Mouse (Mus musculus): ENCODE data around the gene Inpp1.
A peak's percentile ranks its signal among the peaks of the same experiment; 100 is the strongest.

Gene Inpp1

DNA sequence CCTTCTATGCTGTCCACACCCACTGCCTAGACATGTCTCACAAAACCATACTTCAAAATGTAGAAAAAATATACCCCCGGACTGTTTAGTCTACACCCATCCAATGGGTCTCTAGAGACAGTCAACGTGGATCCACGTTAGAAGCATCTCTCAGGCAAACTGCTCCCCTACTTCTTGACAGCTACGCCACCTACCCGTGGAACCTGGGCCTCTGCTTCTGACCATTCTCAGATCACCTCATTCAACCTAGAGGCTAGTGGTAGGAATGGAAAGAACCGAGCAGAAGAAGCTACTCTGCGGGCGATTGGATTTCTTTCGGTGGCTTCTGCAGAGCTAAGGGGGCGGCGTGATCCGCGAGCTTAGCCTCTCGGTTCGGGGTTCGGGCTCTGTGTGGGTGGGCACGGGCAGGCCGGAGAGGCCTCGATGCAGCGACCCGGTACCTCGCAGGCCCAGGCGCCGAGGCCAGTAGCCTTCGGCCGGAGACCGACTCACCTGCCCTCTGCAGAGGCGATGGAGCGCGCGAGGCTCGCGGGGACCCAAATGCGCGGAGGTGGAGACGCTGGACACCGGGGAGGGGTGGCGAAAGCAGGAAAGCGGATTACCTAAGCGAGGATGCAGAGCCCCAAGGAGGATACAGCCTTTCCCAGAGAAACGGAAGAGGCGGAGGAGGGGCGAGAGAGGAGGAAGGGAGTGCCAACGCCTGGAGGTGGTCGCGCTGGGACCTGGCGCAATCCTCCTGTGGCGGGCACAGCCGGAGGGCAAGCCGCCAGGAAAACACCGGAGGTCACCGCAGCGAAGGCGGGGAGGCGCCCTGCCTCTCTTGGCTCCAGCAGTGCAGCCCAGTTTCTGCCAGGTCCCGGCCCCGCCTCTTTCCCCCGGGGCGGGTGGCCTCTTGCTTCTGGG, at the start of gene Inpp1:
Gene Inpp1, minus strand, starts transcription at position 779 of the 903 bp plus-strand sequence.
- peak; percentile 87 for DNase-seq

DNA sequence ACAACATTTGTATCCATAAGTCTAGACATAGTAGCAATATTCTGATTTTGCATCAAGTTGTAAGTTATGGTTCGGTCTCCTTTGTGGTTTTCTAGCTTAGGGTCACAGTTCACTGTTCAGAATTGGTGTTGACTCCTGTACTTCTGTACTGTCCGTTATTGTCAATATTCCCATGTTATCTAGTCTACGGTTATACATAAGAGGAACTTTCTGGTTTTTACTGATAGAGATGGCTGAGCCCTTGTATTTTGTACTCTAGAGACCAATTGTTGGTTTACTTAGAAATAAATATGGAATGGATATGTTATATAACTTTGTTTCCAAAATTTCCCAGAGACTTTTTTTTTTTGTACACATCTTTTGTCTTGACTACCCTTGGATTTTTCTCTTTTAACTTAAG, 48.5 kb upstream of the Inpp1 start:
- no peak for DNase-seq

DNA sequence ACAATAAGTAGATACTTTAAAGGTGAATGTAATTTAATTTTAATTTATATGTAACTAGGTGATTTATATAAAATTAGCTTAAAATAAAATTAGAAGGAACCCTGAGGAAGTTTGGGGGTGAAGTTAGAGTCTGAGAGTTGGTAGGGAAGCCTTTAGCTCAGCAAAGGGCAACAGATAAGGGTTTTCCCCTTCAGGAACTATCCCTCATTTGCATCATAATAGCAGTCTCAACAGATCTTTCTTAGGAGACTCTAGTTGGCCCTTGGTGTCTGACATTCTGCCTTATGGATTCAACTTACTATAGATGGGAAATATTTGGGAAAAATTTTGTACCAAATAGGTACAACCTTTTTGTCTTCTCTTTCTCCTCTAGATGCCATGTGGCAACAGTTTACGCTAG, 46.7 kb upstream of the Inpp1 start:
- no peak for DNase-seq

DNA sequence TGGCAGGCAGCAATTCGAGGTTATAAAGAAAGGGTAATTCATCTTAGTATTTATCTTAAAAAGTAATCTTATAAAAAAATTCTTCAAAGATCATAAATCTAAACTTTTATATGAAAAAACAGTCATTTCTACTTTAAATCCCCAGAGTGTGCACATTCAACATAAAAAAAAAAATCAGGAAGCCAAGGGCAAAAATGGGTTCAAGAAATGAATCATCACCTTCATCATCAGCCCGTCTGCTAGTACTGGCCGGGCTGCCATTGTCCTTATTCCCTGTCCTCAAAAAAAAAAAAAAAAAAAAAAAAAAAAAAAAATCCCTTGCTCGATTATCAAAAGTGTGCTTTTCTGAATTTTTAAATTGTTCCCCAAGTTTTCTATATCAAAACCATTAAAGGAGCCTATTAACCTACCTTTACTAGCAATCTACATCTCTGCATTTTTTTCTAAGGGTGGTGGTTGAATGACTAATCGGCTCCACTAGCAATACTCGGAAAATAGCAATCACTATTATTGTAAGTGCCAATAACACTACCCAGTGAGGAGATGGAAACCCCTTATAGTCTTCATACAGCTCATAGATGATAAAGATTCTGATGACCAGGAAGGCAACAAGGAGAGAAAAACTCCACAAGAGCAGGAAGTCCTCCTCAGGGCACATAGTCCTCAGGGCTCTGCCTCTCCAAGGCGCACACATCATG, 38.6 kb upstream of the Inpp1 start:
- no peak for DNase-seq

DNA sequence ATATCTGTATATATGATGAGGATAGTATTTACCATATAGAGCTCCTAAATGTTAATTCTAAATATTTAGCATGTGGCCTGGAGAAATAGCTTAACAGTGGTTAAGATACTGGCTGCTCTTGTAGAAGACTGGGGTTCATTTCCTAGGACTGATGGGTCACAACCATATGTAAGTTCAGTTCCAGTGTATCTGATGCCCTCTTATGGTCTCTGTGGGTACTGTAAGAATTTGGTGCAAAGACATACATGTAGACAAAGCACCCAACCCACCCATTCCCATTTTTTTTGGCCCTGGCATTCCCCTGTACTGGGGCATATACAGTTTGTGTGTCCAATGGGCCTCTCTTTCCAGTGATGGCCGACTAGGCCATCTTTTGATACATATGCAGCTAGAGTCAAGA, 36.5 kb upstream of the Inpp1 start:
- peak; percentile 58 for DNase-seq

DNA sequence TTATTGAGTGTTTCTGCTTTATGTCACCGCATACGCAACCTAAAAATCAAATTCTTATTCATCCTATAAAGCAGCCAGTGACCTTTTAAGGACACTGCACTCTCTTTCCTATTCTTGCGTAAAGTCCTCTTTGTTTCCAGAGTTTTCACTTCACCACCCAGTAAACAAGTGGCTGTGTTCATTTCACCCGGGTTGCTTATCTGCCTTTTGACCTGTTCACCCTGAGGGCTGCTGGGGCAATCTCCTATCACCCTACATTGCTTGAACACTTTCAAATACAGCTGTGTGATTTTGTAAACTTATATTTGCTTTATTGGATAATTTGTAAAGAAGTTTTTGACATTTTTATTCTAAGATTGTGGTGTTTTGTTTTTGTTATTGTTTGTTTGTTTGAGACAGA, 31.9 kb upstream of the Inpp1 start:
- no peak for DNase-seq

DNA sequence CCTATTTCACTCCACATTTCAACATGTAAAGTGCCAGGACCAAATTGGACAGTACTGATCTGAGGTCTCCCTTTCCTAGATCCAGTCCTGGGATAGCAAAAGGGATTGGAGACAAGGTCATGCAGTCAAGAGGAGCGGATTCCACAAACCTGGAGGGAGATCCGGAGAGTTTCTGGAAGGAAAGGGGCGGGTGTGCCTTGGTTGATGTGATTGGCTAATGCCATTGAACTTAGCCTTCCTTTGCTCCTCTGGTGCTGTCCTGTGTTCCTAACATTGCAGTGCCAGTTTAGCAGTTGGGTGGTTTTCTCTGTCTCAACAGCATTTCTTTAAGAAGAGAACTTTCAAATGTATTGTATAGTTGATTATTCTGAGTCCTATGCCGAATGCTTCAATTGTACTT, 29.1 kb upstream of the Inpp1 start:
- DNase-seq, result no peak

DNA sequence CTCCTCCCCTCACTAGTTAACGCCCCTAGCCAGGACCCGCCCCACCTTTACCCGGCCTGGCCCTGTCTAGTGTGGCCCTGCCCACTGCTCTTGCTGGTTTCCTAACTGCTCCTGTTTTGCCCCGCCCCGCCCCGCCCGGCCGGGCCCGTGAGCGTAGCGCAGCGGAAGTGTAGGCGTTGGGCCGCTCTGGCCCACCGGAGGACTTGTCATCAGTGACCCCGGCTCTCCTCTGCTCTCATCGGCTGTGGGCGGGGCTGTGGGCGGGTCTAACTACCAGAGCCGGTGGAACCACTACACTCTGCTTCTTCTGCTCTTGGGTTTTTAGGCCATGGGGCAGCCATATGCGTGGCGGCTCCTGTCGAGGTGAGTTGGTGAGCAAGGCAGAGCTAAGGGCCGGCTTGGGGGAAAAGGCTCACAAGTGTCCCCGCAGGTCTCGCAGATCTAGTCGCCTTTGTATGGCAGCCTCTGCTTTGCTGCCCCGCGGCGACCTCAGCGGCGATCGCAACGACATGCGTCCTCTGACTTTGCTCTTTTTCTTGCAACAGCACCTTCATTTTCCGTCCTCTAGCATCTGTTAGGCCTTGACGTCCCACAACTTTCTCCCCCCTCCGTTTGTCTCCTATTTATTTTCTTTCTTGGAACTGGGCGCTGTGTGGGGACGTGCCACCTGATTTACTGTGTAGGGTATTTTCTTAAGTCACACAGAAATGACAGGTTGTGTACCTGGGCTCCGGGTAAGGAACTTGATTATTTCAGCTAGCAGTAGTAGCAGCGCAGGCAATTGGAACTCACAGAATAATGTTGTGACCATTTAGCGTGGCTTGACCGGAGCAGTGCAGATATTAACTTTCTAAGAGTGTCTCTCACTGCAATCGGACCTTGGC, 27.5 kb upstream of the Inpp1 start, which contains the start of gene Hibch:
Gene Hibch, plus strand, starts transcription at position 148 of the 884 bp plus-strand sequence.
- DNase-seq, result peak; percentile 100

DNA sequence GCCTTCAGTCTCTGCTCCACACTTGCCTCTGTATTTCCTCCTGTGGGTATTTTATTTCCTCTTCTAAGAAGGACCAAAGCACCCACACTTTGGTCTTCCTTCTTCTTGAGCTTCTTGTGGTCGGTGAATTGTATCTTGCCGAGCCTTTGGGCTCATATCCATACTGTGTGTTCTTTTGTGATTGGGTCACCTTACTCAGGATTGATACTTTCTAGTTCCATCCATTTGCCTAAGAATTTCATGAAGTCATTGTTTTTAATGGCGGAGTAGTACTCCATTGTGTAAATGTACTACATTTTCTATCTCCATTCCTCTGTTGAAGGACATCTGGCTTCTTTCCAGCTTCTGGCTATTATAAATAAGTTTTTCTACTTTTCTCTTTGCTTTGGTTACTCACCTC, 26.9 kb upstream of the Inpp1 start:
- DNase-seq, result no peak

DNA sequence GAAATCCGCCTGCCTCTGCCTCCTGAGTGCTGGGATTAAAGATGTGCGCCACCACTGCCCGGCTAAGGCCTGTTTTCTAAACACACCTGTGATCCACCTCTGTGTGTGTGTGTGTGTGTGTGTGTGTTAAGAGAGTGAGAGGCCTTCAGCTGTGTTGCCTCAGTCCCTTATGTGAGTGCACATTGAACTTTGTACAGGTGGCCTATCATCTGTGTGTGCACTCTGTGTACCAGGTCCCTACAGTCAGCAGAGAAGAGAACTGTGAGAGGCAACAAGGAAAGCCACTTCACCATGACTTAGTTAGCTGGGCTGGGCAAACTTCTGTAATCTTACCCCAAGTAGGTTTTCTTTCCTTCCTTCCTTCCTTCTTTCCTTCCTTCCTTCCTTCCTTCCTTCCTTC, 21.6 kb upstream of the Inpp1 start:
- DNase-seq, result no peak

DNA sequence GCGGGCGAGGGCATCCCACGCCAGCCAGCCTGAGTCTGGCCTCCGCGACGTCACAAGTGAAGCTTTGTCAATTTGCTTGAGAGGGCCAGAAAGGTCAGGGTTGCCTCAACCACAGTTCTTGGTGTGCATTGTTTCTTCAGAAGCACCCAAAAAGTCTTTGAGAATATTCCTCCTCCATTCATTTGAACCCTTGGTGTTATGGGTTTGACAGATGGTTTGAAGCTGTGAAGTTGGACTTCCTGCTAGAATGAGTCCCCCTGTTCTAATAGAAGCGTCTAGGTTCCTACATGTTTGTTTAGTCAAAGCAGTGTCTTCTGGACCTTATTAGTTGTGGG, 292 bp upstream of the Inpp1 start:
- no peak for DNase-seq

DNA sequence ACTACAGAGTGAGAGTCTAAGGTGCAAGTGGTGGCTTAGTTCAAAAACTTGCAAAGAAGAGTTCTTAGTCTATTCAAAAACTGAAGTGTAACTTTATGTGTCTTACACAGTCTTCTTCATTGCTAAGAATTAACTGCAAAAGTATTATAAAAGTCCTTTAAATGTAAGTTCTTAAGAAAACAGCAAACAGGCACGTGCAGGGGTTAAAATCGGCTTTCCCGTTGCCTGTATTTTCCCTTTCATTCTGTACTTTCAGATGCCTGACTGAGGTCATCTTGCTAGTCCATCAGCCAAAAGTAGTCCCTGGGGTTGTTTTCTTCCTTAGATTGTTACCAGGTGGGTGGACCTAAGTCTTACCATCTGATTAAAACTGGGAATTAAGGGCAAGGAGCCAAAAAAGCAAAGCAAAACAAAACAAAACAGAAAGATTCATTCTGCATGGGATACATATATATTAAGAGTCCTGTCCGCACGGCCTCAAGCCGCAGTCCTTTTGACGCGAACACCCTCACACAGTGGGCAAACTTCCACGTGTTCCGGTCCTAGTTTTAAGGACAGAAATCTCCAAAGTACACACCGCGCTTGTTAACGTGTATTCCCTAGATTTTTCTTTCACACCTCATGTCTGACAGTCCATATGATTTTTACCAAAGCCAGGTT, 1.1 kb downstream of the Inpp1 start:
- DNase-seq, result peak; percentile 6

DNA sequence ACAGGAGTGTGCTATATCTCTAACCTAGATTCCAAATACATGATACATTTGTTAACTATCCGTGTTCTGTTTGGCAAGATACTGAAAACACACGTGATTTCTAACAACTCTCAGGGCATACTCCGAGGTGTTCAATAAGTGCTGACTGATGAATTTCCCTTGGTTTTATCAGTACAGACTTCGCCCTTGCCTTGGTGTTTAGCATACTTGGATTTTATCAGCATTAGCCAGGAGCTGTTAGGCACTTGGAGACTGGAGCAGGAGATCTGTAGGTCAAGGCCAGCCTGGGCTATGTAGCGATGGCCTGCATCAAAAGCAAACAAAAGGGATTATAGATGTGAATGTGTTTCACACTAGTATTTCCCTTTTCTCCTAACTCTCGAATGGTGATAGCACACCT, 9.0 kb downstream of the Inpp1 start:
- no peak for DNase-seq

DNA sequence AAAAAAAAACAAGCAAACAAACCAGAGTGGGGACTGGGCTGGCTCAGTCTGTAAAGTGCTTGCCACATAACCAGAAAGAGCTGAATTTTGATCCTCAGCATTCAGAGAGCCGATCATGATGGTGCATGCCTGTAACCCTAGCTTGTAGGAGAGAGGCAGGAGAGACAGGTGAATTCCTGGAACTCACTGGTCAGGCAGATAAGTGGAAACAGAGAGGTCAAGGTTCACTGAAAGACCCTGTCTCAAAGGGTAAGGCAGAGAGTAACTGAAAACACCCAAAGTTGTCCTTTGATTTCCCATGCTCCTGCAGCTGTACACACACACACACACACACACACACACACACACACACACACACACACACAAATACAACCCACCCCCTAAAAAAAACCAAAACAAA, 12.4 kb downstream of the Inpp1 start:
- no peak for DNase-seq

DNA sequence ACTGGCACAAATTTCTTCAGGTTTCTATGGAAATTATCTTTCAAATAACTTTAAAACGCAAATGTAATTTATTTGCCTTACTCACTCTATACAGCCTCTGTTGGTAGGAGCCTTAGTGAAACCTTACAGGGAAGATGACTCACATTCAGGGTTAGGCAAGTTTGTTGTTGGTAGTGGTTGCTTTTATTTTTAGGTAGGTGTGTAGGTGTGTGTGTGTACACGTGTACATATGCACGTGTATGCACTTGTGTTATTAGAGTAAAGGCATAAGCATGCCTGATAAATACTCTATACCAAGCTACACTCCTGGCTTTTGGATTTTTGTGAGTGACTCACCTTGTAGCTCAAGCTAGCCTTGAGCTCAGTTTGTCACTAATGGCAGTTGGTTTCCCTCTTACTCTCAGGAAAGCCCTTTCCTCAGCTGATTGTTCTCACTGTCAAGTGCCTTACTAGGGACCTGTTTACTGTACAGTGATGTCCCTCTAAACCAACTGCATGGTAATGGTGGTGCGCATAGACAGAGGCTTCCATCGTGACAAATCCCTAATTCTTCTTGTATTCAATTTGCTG, 15.0 kb downstream of the Inpp1 start:
- DNase-seq, result no peak

DNA sequence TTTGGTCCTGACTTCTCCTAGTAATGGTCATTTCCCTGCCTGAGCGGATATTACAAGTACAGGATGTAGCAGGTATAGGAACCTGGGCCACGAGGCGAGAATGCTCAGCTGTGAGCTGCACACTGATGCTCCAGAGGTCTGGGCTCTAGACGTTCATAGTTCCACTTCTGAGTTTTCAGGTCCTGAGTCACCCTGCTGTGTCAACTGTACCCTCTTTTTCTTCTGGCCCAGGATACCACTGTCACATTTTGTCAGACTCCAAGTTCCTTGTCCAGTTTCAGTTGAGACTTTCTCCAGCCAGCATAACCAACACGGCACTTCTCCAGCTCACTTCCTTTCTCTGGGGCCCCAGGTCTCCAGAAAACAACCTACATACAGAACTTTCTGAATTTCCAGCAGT, 15.8 kb downstream of the Inpp1 start:
- no peak for DNase-seq

DNA sequence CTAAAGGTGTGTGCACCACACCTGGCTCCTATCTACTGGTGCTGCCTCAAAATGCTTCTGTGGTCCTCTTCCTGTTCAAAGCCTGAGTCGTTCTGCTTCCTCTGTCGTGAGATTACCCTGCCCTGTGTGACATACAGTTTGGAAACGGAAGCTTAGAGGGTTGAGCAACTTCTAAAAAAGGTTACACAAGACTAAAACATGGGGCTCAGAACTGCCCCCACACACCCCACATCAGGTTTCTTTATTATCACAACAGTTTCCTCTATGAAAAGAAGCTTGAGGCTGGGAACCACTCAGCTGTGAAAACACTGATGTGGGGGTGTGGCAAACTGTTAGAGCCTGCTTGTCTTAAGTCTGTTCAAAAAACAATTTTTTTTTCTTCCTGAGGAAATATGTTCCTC, 17.1 kb downstream of the Inpp1 start:
- peak; percentile 3 for DNase-seq

DNA sequence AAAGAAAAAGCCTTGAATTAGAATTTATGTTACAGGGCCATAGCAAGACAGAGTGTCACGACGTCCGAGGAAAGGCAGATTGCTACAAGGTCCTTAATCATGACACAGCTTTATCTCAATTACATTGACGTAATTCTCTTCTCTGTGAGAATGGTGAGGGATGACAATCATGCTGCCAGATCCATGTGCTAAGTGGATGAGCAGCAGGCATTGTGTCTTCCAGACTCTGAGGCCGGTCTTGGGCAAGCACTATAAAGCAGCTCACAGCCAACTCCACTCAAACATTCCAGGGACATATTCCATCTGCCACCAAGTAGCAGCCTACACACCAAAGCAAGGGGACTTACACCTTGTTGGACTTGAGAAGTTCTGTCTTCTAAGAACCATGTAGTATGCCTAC, 17.7 kb downstream of the Inpp1 start:
- no peak for DNase-seq

DNA sequence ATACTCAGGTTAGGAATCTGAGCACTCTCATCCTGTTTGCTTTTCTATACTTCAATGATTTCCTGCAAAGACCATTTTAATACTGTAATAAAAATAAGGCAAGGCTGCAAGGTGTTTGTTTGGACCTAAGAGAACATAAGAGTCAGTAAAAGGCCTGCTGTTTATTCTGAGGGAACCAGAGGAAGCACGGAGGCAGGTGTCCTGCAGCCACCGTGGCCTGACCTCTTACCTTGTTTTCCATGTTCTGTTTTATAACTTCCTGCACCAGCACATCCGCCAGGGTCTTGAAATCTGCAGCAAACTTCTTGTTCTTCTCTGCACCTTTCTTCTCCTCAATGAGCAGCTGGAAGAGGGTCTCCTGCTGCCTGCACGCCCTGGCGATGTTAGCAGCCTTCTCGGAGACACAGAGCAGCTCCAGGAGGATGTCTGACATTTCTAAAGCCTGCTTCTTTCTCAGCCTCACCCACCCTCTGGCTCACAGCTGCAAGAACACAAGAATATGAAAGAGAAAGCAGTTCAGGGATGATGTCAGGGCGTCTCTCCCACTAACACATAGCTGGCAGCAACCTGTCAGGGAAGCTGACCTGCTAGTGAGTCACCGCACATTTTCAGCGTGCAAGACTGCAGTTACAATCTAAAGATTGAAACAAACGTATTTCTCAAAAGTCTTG, 18.3 kb downstream of the Inpp1 start:
- peak; percentile 22 for DNase-seq

DNA sequence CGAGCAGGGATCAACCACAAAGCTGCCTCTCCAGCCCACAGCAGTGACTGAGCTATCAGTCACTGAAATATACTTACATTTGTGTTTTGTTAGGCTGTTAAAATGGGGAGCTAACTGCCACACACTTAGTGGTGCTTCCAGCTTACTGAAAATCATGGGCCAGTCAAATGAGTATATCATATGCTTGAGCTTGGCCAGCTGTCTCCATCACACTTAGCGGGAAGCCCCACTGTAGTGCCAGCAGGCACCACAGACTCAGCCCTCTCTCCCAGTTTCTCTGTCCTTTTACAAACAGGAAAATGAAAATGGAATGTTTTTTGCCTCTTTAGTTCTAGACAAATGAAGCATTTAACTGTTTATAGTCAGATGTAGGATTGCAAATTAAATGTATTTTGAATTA, 21.6 kb downstream of the Inpp1 start:
- no peak for DNase-seq

DNA sequence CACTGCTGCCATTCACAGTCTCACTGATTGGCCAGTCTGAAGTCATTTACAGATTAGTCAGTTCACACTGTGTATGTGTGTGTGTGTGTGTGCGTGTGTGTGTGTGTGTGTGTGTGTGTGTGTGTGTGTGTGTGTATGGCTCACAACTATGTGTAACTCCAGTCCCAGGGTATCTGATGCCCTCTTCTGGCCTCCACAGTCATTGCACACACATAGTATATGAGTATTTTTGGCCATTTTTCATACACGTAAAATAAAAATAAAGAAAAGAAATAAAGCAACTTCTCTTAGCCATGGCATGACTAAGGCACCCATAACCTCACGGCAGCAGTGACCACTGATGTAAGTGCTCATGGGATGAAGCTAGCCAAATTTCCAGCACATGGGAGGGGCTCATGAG, 23.8 kb downstream of the Inpp1 start:
- no peak for DNase-seq

DNA sequence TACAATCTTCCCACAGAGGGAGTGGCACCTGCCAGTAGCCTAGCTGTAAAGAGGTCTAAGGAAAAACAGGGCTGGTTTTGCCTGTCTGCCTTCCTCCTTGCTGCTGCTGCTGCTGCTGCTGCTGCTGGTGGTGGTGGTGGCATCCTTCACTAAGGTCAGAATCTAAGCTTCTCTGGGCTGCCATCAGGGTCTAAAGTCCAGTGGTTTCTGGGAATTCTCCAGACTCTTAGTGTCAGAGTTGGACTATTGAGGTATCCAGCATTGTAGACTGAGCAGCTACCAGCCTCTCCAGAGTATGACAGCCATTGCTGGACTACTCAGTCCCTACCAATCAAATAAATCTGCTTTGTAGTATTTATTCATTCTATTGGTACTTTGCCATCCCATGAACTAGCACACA, 24.8 kb downstream of the Inpp1 start:
- DNase-seq, result no peak

All from lung, postnatal 10 days (tissue).